14 mouse cellular contexts compared by ENCODE assay signal in genomic region chr3:97854575-97855384, GRCm38 (mm10). TPM values are rescaled to one million over a fixed set of nuclear protein-coding genes. Genes with fewer than 3 reads are reported as not detected.
DNase-seq lines count a peak whose midpoint lies in the region; ATAC-seq lines count a peak whose summit lies in the region.
"Had no signal": no experiment of that assay in that cellular context is flagged by ENCODE, and none has a peak within 500 bp of the region (broad histone marks: within the 10 kb centered on the region; RNA-seq: fewer than 3 reads in every experiment).

No protein-coding gene starts in this region.

- no peak overlapping the region for H3K9ac ChIP-seq in forebrain, embryonic 14.5 days (ENCODE audit: low read length)
- H3K9ac ChIP-seq in forebrain, embryonic 11.5 days (ENCODE audit: low read length) = no peak overlapping the region
- H3K9ac ChIP-seq: liver, embryonic 15.5 days; neural tube, embryonic 12.5 days had no signal

- peak; percentile 90 for ATAC-seq in forebrain, embryonic 14.5 days
- no peak for ATAC-seq in forebrain, embryonic 11.5 days (replicated peaks; ENCODE audit: low FRiP score)
- ATAC-seq: activated CD4-positive, CD25-positive, alpha-beta regulatory T cell, adult 4 months had no signal

- H3K36me3 ChIP-seq in forebrain, embryonic 14.5 days (ENCODE audit: control insufficient read depth, insufficient read depth, low read length) = no peaks in the 10 kb centered on the region
- H3K36me3 ChIP-seq in forebrain, embryonic 11.5 days (ENCODE audit: control insufficient read depth, insufficient read depth, low read length) = no peaks in the 10 kb centered on the region
- H3K36me3 ChIP-seq: G1E; liver, embryonic 15.5 days; neural tube, embryonic 12.5 days had no signal

- H3K4me1 ChIP-seq in forebrain, embryonic 14.5 days (ENCODE audit: control insufficient read depth, insufficient read depth, low read length) = no peaks in the 10 kb centered on the region; the same call in 1 of the 2 replicates
- H3K4me1 ChIP-seq in forebrain, embryonic 11.5 days (replicated peaks; ENCODE audit: control insufficient read depth, insufficient read depth, low read length) = no peaks in the 10 kb centered on the region
- H3K4me1 ChIP-seq: liver, embryonic 15.5 days; neural tube, embryonic 12.5 days had no signal

- H3K4me2 ChIP-seq in forebrain, embryonic 14.5 days (ENCODE audit: low read length) = no peak overlapping the region
- H3K4me2 ChIP-seq in forebrain, embryonic 11.5 days (ENCODE audit: low read depth, low read length, severe bottlenecking) = no peak overlapping the region
- H3K4me2 ChIP-seq: liver, embryonic 15.5 days; neural tube, embryonic 12.5 days had no signal

- no peaks in the 10 kb centered on the region for H3K9me3 ChIP-seq in forebrain, embryonic 14.5 days (replicated peaks; ENCODE audit: control insufficient read depth, low read length)
- no peaks in the 10 kb centered on the region for H3K9me3 ChIP-seq in forebrain, embryonic 11.5 days (ENCODE audit: control insufficient read depth, low read length)
- H3K9me3 ChIP-seq: G1E; liver, embryonic 15.5 days; neural tube, embryonic 12.5 days had no signal

- peak overlapping the region; percentile 24; the same call in 1 of the 2 replicates for H3K27ac ChIP-seq in forebrain, embryonic 14.5 days (ENCODE audit: low read depth, low read length)
- no peak overlapping the region for H3K27ac ChIP-seq in forebrain, embryonic 11.5 days (ENCODE audit: low read depth, low read length)
- H3K27ac ChIP-seq: gastrocnemius, adult 2 months; liver, embryonic 15.5 days; neural tube, embryonic 12.5 days had no signal

- H3K27me3 ChIP-seq in forebrain, embryonic 14.5 days (replicated peaks; ENCODE audit: control insufficient read depth, insufficient read depth, low read length) = no peaks in the 10 kb centered on the region
- no peaks in the 10 kb centered on the region for H3K27me3 ChIP-seq in forebrain, embryonic 11.5 days (ENCODE audit: control insufficient read depth, insufficient read depth, low read length)
- H3K27me3 ChIP-seq: liver, embryonic 15.5 days; neural tube, embryonic 12.5 days had no signal

- 50% methylated on average over 9 of the region's 9 CpGs for WGBS in forebrain, embryonic 14.5 days
- 73% methylated on average over 9 of the region's 9 CpGs for WGBS in forebrain, embryonic 11.5 days

- H3K4me3 ChIP-seq in forebrain, embryonic 14.5 days (ENCODE audit: low read depth, low read length) = no peak overlapping the region
- H3K4me3 ChIP-seq in forebrain, embryonic 11.5 days (ENCODE audit: low read depth, low read length) = no peak overlapping the region
- H3K4me3 ChIP-seq: gastrocnemius, adult 2 months; liver, embryonic 15.5 days; neural tube, embryonic 12.5 days had no signal

- peak; percentile 76 for DNase-seq in forebrain, embryonic 14.5 days (ENCODE audit: low spot score)
- DNase-seq in forebrain, embryonic 11.5 days (ENCODE audit: low spot score) = no peak
- peak; percentile 62 for DNase-seq in right cerebral cortex, adult 18-20 months
- DNase-seq in right cerebral cortex, postnatal 25 days = no peak
- DNase-seq in layer of hippocampus, adult 18-20 months (ENCODE audit: low spot score in 2 of 2) = peak; percentile 47 to 77
- no peak for DNase-seq in kidney, postnatal 25 days
- DNase-seq in gastrocnemius, postnatal 25 days = no peak
- DNase-seq in adrenal gland, adult 18-20 months (ENCODE audit: low spot score in 2 of 2) = no peak
- DNase-seq: gastrocnemius, adult 2 months; kidney, adult 18-20 months had no signal

RNA-seq across cellular contexts. Expression of gene Pde4dip, which starts 33.7 kb away (rescaled TPM):
- 50.6 and 62.8 TPM in 2 replicates for polyA plus RNA-seq in forebrain, embryonic 14.5 days (2014; fragmentation: Nextera tagmentation; extraction: Ambion mirVana)
- polyA plus RNA-seq in forebrain, embryonic 11.5 days (2014; fragmentation: Nextera tagmentation; extraction: Ambion mirVana) = 25.7 and 27.2 TPM in 2 replicates
- total RNA-seq in layer of hippocampus, adult 18-20 months (2021) = 100 to 1,000 TPM; 228 to 229 TPM
- 1,000 to 10,000 TPM; 3,024 to 3,244 TPM for total RNA-seq in gastrocnemius, postnatal 25 days (2021)
- total RNA-seq in adrenal gland, adult 18-20 months (2021) = 10 to 100 TPM; 24.8 to 32.6 TPM

RNA-seq across cellular contexts. Expression of gene Sec22b, which starts 46.2 kb away (rescaled TPM):
- polyA plus RNA-seq in forebrain, embryonic 14.5 days (2014; fragmentation: Nextera tagmentation; extraction: Ambion mirVana) = 124 and 130 TPM in 2 replicates
- polyA plus RNA-seq in forebrain, embryonic 11.5 days (2014; fragmentation: Nextera tagmentation; extraction: Ambion mirVana) = 121 and 122 TPM in 2 replicates
- total RNA-seq in layer of hippocampus, adult 18-20 months (2021) = 10 to 100 TPM; 77.2 to 80.5 TPM
- total RNA-seq in gastrocnemius, postnatal 25 days (2021) = 10 to 100 TPM; 26.0 to 26.3 TPM
- 100 to 1,000 TPM in 1 of 2 experiments, 10 to 100 TPM in 1; 93.0 to 193 TPM for total RNA-seq in adrenal gland, adult 18-20 months (2021)

Comparison
In these comparisons a context has a peak if more than half of its experiments do, and no peak if none do; other contexts are left out.
1. DNase-seq: peak in forebrain, embryonic 14.5 days (single experiment), right cerebral cortex, adult 18-20 months (single experiment) and layer of hippocampus, adult 18-20 months (2 of 2); none in forebrain, embryonic 11.5 days (single experiment), right cerebral cortex, postnatal 25 days (single experiment), kidney, postnatal 25 days (0 of 2), gastrocnemius, postnatal 25 days (single experiment) and adrenal gland, adult 18-20 months (0 of 2).
2. RNA of gene Pde4dip, which starts 33.7 kb away (total RNA-seq): 3,024 to 3,244 TPM in gastrocnemius, postnatal 25 days; 228 to 229 TPM in layer of hippocampus, adult 18-20 months and 24.8 to 32.6 TPM in adrenal gland, adult 18-20 months; every median in the first group is over 10 times any median in the second.